Mouse (Mus musculus) kidney, embryonic 16.5 days (tissue): ENCODE measurements at regions not wholly inside any gene's neighbourhood (a gene's known extent, or its start where the extent isn't known, plus 50 kb on each side); places are given as distances from the start of the nearest gene placed in this dataset.

ENCODE experiments used
- ATAC-seq: fragments of 200-750 bp; cut with Nextera tagmentation; 2 replicates; pipeline ENCODE4 v1.8.0; 2017; ENCODE audit warnings: moderate TSS enrichment; ENCODE audit not compliant: low FRiP score, low TSS enrichment
- H3K27ac ChIP-seq: fragments of 300-500 bp; sonication (generic); 2 replicates; pipeline ENCODE4 v1.5.1; 2014; ENCODE audit warnings: low read length
- H3K27me3 ChIP-seq: fragments of 300-500 bp; sonication (generic); 2 replicates; pipeline ENCODE4 v1.6.1; 2014; ENCODE audit warnings: low read length, control low read depth, mixed read lengths; ENCODE audit not compliant: insufficient read depth
- H3K36me3 ChIP-seq: fragments of 300-500 bp; sonication (generic); 2 replicates; pipeline ENCODE4 v1.6.1; 2014; ENCODE audit warnings: low read length, control low read depth, mixed read lengths; ENCODE audit not compliant: insufficient read depth
- H3K4me1 ChIP-seq: fragments of 300-500 bp; sonication (generic); 2 replicates; pipeline ENCODE4 v1.6.1; 2014; ENCODE audit warnings: low read length, control low read depth, mixed read lengths; ENCODE audit not compliant: insufficient read depth
- H3K4me2 ChIP-seq: fragments of 300-500 bp; sonication (generic); replicated peaks from 2 replicates; pipeline ENCODE4 v1.6.1; 2014; ENCODE audit warnings: low read depth, low read length
- H3K4me3 ChIP-seq: fragments of 300-500 bp; sonication (generic); 2 replicates; pipeline ENCODE4 v1.5.1; 2014; ENCODE audit warnings: mild to moderate bottlenecking, low read length
- H3K9ac ChIP-seq: fragments of 300-500 bp; sonication (generic); replicated peaks from 2 replicates; pipeline ENCODE4 v1.6.1; 2014; ENCODE audit warnings: low read length
- H3K9me3 ChIP-seq: fragments of 300-500 bp; sonication (generic); 2 replicates; pipeline ENCODE4 v1.6.1; 2016; ENCODE audit warnings: low read length, control low read depth
- WGBS: fragments of 180-500 bp; shearing (Covaris S2); extraction: QIAGEN DNeasy Blood & Tissue Kit; methylation state at CpG from one replicate; pipeline ENCODE4 v1.1.7; 2014; 5-methylcytosine and 5-hydroxymethylcytosine counted together

DNA sequence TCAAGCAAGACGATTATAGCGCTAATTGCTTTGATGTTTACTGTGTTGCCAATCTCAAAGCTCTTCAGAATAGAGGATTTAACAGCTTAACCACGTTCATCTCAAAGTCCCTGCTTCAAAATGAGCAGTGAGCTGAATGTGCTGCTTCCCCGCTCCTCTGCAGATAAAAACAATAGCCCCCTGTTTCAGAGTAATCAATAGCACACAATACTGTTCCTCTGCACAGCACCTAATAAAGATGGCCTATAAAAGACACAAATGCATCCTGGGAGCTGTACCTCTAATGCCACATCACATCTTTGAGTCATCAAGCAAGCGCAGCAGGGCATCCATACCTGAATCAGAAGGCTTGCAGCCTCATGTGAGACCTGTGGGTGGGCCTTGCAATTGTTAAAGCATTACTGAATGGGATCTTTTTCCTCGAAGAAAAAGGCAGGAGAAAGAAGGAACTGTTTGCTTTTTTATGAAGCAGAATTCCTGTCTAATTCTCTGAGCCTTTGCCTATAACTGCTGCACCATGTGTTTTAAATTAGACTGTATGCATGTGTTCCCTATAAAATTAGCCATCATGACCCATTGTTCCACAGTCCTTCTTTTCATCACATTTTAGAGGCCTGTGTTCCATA, 648.5 kb upstream of the Cited2 start:
- no peaks in the 10 kb centered on the region for H3K27me3 ChIP-seq
- H3K4me2 ChIP-seq: no peak overlapping the region
- no peak overlapping the region for H3K4me3 ChIP-seq
- no peaks in the 10 kb centered on the region for H3K9me3 ChIP-seq
- H3K9ac ChIP-seq: no peak overlapping the region
- WGBS: 71% methylated on average over 6 of the region's 6 CpGs
- peak overlapping the region; percentile 38; the same call in 1 of the 2 replicates for H3K27ac ChIP-seq
- no peak for ATAC-seq
- no peaks in the 10 kb centered on the region for H3K36me3 ChIP-seq
- peaks cover 3% of the 10 kb centered on the region; the same call in 1 of the 2 replicates for H3K4me1 ChIP-seq

GRCm38 (mm10) chr10:17075147-17075546, 647.9 kb upstream of the Cited2 start:
- Histone ChIP-seq H3K4me2 (no peak overlapping the region), H3K27ac (no peak overlapping the region), H3K36me3 (no peaks in the 10 kb centered on the region), H3K27me3 (no peaks in the 10 kb centered on the region), H3K4me3 (no peak overlapping the region), H3K9ac (no peak overlapping the region), H3K4me1 (peaks cover 3% of the 10 kb centered on the region; the same call in 1 of the 2 replicates), H3K9me3 (no peaks in the 10 kb centered on the region)
- WGBS: 42% methylated on average over 4 of the region's 4 CpGs
- ATAC-seq: no peak

DNA sequence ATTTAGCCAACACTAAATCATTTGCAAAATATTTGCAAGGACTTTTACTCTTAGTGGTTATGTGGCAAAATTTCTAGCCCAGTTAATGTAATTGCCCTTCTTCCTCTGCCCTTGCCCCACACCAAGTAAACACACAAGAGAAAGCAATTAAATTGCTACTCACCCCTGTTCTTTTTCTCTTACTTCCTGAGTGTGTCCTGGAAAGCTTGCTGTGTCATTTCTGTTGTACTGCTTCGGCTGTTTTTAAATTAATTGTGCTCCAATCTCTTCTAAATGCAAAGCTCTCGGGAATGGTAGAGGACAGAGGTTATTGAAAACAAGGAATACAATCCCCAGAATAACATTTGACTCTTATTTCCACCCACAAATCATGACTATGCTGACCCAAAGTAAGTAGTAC, 647.4 kb upstream of the Cited2 start:
- Histone ChIP-seq H3K4me1 (peaks cover 3% of the 10 kb centered on the region; the same call in 1 of the 2 replicates), H3K9me3 (no peaks in the 10 kb centered on the region), H3K4me3 (no peak overlapping the region), H3K9ac (no peak overlapping the region), H3K27ac (peak overlapping the region; percentile 28; the same call in 1 of the 2 replicates), H3K27me3 (no peaks in the 10 kb centered on the region), H3K36me3 (no peaks in the 10 kb centered on the region), H3K4me2 (no peak overlapping the region)
- WGBS: 10% methylated on average over 2 of the region's 2 CpGs
- ATAC-seq: peak; percentile 12; the same call in 1 of the 2 replicates

DNA sequence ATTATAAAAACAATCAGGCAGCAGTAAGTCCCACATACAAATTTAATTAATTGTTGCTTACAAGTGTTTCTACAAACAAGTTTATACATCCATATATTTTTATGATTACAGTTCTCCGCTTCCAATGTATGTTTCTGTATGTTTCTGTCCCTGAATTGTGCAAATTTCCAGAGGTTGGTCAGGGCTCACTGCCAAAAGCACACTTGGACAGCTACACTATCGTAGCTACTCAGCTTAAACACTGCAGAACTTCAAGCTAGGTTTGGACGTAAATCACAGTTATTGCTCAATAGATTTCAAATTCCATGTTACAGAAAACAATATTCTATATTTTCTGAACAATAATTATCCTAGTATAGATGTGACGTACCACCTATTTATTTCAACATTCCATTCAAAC, 646.8 kb upstream of the Cited2 start:
- Histone ChIP-seq H3K36me3 (no peaks in the 10 kb centered on the region), H3K4me1 (peaks cover 3% of the 10 kb centered on the region; the same call in 1 of the 2 replicates), H3K9ac (no peak overlapping the region), H3K4me2 (no peak overlapping the region), H3K9me3 (no peaks in the 10 kb centered on the region), H3K27me3 (no peaks in the 10 kb centered on the region), H3K4me3 (no peak overlapping the region), H3K27ac (no peak overlapping the region)
- no peak for ATAC-seq
- 54% methylated on average over 4 of the region's 4 CpGs for WGBS

DNA sequence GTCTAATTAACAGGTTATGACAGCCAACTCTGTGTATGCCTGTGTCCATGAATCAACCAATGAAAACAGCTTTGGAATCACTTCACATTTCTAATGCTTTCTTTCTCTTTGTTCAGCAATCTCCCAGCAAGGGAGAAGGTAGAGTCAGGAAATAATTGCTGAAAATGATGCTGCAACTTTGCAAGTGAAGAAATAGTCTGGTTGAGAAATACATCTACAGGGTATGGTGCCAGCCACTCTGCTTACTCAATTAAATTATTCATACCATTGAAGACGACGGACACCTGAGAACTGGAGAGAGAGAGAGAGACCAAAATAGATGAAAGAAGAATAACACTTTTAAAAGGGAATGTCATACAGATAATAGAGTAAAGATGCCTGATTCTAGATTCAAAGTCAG, 645.4 kb upstream of the Cited2 start:
- Histone ChIP-seq H3K9me3 (no peaks in the 10 kb centered on the region), H3K4me2 (no peak overlapping the region), H3K36me3 (no peaks in the 10 kb centered on the region), H3K27ac (no peak overlapping the region), H3K4me3 (no peak overlapping the region), H3K27me3 (no peaks in the 10 kb centered on the region), H3K9ac (no peak overlapping the region), H3K4me1 (peaks cover 3% of the 10 kb centered on the region; the same call in 1 of the 2 replicates)
- 90% methylated on average over 2 of the region's 2 CpGs for WGBS
- no peak for ATAC-seq

- H3K4me2 ChIP-seq: no peak overlapping the region
- no peaks in the 10 kb centered on the region for H3K4me1 ChIP-seq
- ATAC-seq: no peak
- no peak overlapping the region for H3K9ac ChIP-seq
- WGBS: 41% methylated on average over 5 of the region's 5 CpGs
- H3K27ac ChIP-seq: no peak overlapping the region
- no peaks in the 10 kb centered on the region for H3K9me3 ChIP-seq
- H3K27me3 ChIP-seq: no peaks in the 10 kb centered on the region
- H3K36me3 ChIP-seq: no peaks in the 10 kb centered on the region
- H3K4me3 ChIP-seq: no peak overlapping the region
Observed at GRCm38 (mm10) chr10:17080818-17081217, 642.2 kb upstream of the Cited2 start.

GRCm38 (mm10) chr10:17082926-17083325, 640.1 kb upstream of the Cited2 start:
- no peaks in the 10 kb centered on the region for H3K27me3 ChIP-seq
- no peak overlapping the region for H3K27ac ChIP-seq
- H3K36me3 ChIP-seq: no peaks in the 10 kb centered on the region
- H3K9me3 ChIP-seq: no peaks in the 10 kb centered on the region
- H3K4me1 ChIP-seq: no peaks in the 10 kb centered on the region
- 78% methylated on average over 4 of the region's 4 CpGs for WGBS
- H3K4me3 ChIP-seq: no peak overlapping the region
- ATAC-seq: no peak
- no peak overlapping the region for H3K4me2 ChIP-seq
- H3K9ac ChIP-seq: no peak overlapping the region

DNA sequence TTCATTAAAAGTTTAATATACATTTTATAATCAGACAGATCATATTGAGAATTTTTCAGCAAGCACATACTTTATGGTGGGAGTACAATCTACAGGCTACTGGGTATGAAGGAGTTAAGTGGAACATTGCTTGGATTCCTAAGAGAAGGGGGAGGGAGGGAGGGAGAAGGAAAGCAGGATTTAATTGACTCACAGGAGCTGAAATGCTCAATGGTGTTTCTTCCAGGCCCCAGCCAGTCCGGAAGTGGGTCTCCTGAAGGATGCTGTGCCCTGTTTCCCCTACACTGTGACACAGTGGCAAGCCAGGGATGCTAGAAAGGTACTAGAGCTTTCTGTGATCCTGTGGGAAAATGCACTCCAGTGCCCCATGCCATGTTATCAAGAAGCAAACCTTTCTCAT, 621.0 kb upstream of the Cited2 start:
- H3K27me3 ChIP-seq: no peaks in the 10 kb centered on the region
- H3K4me2 ChIP-seq: no peak overlapping the region
- H3K9me3 ChIP-seq: no peaks in the 10 kb centered on the region
- no peak overlapping the region for H3K27ac ChIP-seq
- H3K4me3 ChIP-seq: no peak overlapping the region
- no peaks in the 10 kb centered on the region for H3K36me3 ChIP-seq
- no peak overlapping the region for H3K9ac ChIP-seq
- H3K4me1 ChIP-seq: peaks cover 5% of the 10 kb centered on the region; the same call in 1 of the 2 replicates
- peak; percentile 59; the same call in 1 of the 2 replicates for ATAC-seq
- WGBS: 0% methylated on average over 1 of the region's 1 CpGs

- Histone ChIP-seq H3K4me3 (no peak overlapping the region), H3K4me1 (peaks cover 5% of the 10 kb centered on the region; the same call in 1 of the 2 replicates), H3K36me3 (no peaks in the 10 kb centered on the region), H3K27ac (no peak overlapping the region), H3K9ac (no peak overlapping the region), H3K4me2 (no peak overlapping the region), H3K27me3 (no peaks in the 10 kb centered on the region), H3K9me3 (no peaks in the 10 kb centered on the region)
- ATAC-seq: no peak
- 67% methylated on average over 2 of the region's 2 CpGs for WGBS
Observed at GRCm38 (mm10) chr10:17103416-17103815, 619.6 kb upstream of the Cited2 start.

DNA sequence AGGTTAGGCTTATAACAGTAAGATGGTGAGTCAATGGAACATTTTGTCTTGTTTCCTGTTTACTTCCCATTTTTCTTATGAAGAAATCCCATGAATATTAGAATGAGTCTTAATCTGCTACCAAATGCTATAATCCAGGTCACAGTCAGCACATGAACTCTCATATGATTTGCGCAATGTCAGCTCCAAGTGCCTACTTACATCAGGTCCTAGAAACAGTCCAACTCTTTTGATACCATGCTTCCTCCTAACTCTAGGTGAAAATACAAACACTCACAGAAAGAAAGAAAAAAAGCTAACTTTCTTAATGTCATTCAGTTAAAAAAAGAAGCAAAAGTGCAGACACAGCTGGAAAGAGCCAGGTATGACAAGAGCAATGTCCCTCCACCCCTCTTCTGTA, 616.2 kb upstream of the Cited2 start:
- Histone ChIP-seq H3K9ac (no peak overlapping the region), H3K36me3 (no peaks in the 10 kb centered on the region), H3K4me3 (no peak overlapping the region), H3K27ac (no peak overlapping the region), H3K4me1 (no peaks in the 10 kb centered on the region), H3K27me3 (no peaks in the 10 kb centered on the region), H3K4me2 (no peak overlapping the region), H3K9me3 (no peaks in the 10 kb centered on the region)
- WGBS: 89% methylated on average over 1 of the region's 1 CpGs
- ATAC-seq: no peak
